ENCODE assay signal across 8 mouse cellular contexts in the genomic region with DNA sequence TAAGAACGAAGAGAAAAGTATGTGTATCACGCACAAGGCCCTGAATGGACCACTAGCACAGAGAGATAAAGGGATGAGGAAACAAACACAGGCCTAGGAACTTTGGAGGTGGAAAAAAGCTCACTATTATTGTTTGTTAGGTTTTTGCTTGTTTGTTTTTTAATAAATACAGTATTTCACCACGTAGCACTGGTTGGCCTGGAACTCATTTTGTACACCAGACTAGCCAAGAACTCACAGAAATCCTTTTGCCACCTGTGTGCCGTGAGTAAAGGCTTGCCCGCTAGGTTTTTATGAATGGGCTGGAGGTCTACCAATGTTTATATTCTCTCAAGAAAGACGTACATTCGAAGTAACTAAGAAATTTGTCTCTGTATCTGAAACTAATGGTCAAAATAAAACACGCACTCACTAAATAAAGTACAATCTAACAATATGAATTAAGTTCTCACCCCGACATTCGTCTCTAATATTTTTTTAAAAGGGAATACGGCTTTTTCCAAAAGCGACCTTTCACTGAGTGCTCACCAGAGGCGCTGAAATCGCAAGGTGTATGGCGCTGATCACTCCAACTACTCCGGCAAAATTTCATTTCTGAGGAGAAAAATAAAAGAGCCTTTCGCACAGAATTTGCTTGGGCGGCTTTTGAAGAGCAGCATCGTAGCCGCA. TPM values are rescaled to one million over a fixed set of nuclear protein-coding genes. Genes with fewer than 3 reads are reported as not detected.
DNase-seq lines count a peak whose midpoint lies in the region; ATAC-seq and TF ChIP-seq lines count a peak whose summit lies in the region.

No protein-coding gene starts in this region.

- no peaks in the 10 kb centered on the region for H3K9me3 ChIP-seq in lung, embryonic 14.5 days (ENCODE audit: low read depth, low read length)
- H3K9me3 ChIP-seq in embryonic facial prominence, embryonic 10.5 days = no peaks in the 10 kb centered on the region
- H3K9me3 ChIP-seq in intestine, embryonic 16.5 days (ENCODE audit: control insufficient read depth, low read length) = no peaks in the 10 kb centered on the region
- H3K9me3 ChIP-seq in neural tube, embryonic 15.5 days (replicated peaks) = no peaks in the 10 kb centered on the region

- peak overlapping the region; percentile 85 for H3K4me3 ChIP-seq in lung, embryonic 14.5 days (ENCODE audit: low read depth, low read length)
- H3K4me3 ChIP-seq in embryonic facial prominence, embryonic 10.5 days = peak overlapping the region; percentile 92
- peak overlapping the region; percentile 82 for H3K4me3 ChIP-seq in intestine, embryonic 16.5 days (ENCODE audit: low read length)
- peak overlapping the region; percentile 62 for H3K4me3 ChIP-seq in neural tube, embryonic 15.5 days (replicated peaks)

- peaks cover 21% of the 10 kb centered on the region for H3K36me3 ChIP-seq in lung, embryonic 14.5 days (ENCODE audit: insufficient read depth)
- peaks cover 57% of the 10 kb centered on the region for H3K36me3 ChIP-seq in embryonic facial prominence, embryonic 10.5 days (replicated peaks)
- 0 out of 2 replicates have a peak, but pooled peaks cover 6% of the 10 kb centered on the region for H3K36me3 ChIP-seq in intestine, embryonic 16.5 days (ENCODE audit: control insufficient read depth, insufficient read depth, low read length)
- H3K36me3 ChIP-seq in neural tube, embryonic 15.5 days = peaks cover 17% of the 10 kb centered on the region

- ATAC-seq in lung, embryonic 14.5 days (ENCODE audit: insufficient read depth) = no peak
- ATAC-seq in intestine, embryonic 16.5 days = no peak
- ATAC-seq in neural tube, embryonic 15.5 days (ENCODE audit: low FRiP score) = no peak

- TF ChIP-seq CTCF in lung, embryonic 14.5 days (IDR thresholded peaks at IDR 0.05; ENCODE audit: low read depth) = no peak

- peak; percentile 12 for DNase-seq in lung, embryonic 14.5 days
- no peak for DNase-seq in lung, adult 18-20 months
- DNase-seq in embryonic facial prominence, embryonic 10.5 days (ENCODE audit: low spot score) = no peak
- DNase-seq in ovary, adult 18-20 months (ENCODE audit: low spot score) = no peak
- DNase-seq in right cerebral cortex, postnatal 25 days = no peak
- DNase-seq in adrenal gland, postnatal 4 days (ENCODE audit: low spot score in 2 of 2) = no peak

- 7% methylated on average over 20 of the region's 20 CpGs for WGBS in lung, embryonic 14.5 days
- 13% methylated on average over 20 of the region's 20 CpGs for WGBS in embryonic facial prominence, embryonic 10.5 days
- 7% methylated on average over 20 of the region's 20 CpGs for WGBS in intestine, embryonic 16.5 days
- 12% methylated on average over 20 of the region's 20 CpGs for WGBS in neural tube, embryonic 15.5 days

- no peaks in the 10 kb centered on the region for H3K27me3 ChIP-seq in lung, embryonic 14.5 days (ENCODE audit: insufficient read depth, low read length)
- H3K27me3 ChIP-seq in embryonic facial prominence, embryonic 10.5 days (replicated peaks; ENCODE audit: low read depth, poor library complexity, severe bottlenecking) = no peaks in the 10 kb centered on the region
- H3K27me3 ChIP-seq in intestine, embryonic 16.5 days (replicated peaks; ENCODE audit: control insufficient read depth, insufficient read depth, low read length) = no peaks in the 10 kb centered on the region
- H3K27me3 ChIP-seq in neural tube, embryonic 15.5 days (replicated peaks) = no peaks in the 10 kb centered on the region

- peaks cover 2% of the 10 kb centered on the region; the same call in 1 of the 2 replicates for H3K4me1 ChIP-seq in lung, embryonic 14.5 days (ENCODE audit: insufficient read depth)
- H3K4me1 ChIP-seq in embryonic facial prominence, embryonic 10.5 days = peaks cover 23% of the 10 kb centered on the region
- peaks cover 12% of the 10 kb centered on the region for H3K4me1 ChIP-seq in intestine, embryonic 16.5 days (ENCODE audit: control insufficient read depth, insufficient read depth, low read length)
- peaks cover 39% of the 10 kb centered on the region for H3K4me1 ChIP-seq in neural tube, embryonic 15.5 days

- H3K9ac ChIP-seq in lung, embryonic 14.5 days = peak overlapping the region; percentile 93
- H3K9ac ChIP-seq in intestine, embryonic 16.5 days (ENCODE audit: low read depth, low read length) = peak overlapping the region; percentile 84
- peak overlapping the region; percentile 70 for H3K9ac ChIP-seq in neural tube, embryonic 15.5 days (replicated peaks)

- peak overlapping the region; percentile 86 for H3K4me2 ChIP-seq in lung, embryonic 14.5 days
- peak overlapping the region; percentile 83 for H3K4me2 ChIP-seq in intestine, embryonic 16.5 days (ENCODE audit: low read depth, low read length)
- peak overlapping the region; percentile 69 for H3K4me2 ChIP-seq in neural tube, embryonic 15.5 days

- peak overlapping the region; percentile 98 for H3K27ac ChIP-seq in lung, embryonic 14.5 days (ENCODE audit: low read depth)
- H3K27ac ChIP-seq in embryonic facial prominence, embryonic 10.5 days (replicated peaks) = peak overlapping the region; percentile 95
- H3K27ac ChIP-seq in intestine, embryonic 16.5 days (ENCODE audit: low read length) = peak overlapping the region; percentile 98
- H3K27ac ChIP-seq in neural tube, embryonic 15.5 days (replicated peaks) = peak overlapping the region; percentile 93

RNA-seq across cellular contexts. Expression of a gene that starts 0.6 kb away (rescaled TPM):
- 23.6 and 26.6 TPM in 2 replicates for polyA plus RNA-seq in lung, embryonic 14.5 days (2014; fragmentation: Nextera tagmentation; extraction: Ambion mirVana)
- 22.1 and 22.2 TPM in 2 replicates for polyA plus RNA-seq in embryonic facial prominence, embryonic 10.5 days (2016; fragmentation: Nextera tagmentation; extraction: Ambion mirVana)
- polyA plus RNA-seq in intestine, embryonic 16.5 days (2015; fragmentation: Nextera tagmentation; extraction: Ambion mirVana) = 14.2 and 14.4 TPM in 2 replicates
- 30.3 and 32.7 TPM in 2 replicates for polyA plus RNA-seq in neural tube, embryonic 15.5 days (2015; fragmentation: Nextera tagmentation; extraction: Ambion mirVana)
- 10 to 100 TPM; 28.6 TPM for total RNA-seq in adrenal gland, postnatal 4 days (2021)

RNA-seq across cellular contexts. Expression of a gene that starts 29.2 kb away (rescaled TPM):
- 99.6 and 107 TPM in 2 replicates for polyA plus RNA-seq in lung, embryonic 14.5 days (2014; fragmentation: Nextera tagmentation; extraction: Ambion mirVana)
- 146 and 152 TPM in 2 replicates for polyA plus RNA-seq in embryonic facial prominence, embryonic 10.5 days (2016; fragmentation: Nextera tagmentation; extraction: Ambion mirVana)
- 44.1 and 49.3 TPM in 2 replicates for polyA plus RNA-seq in intestine, embryonic 16.5 days (2015; fragmentation: Nextera tagmentation; extraction: Ambion mirVana)
- polyA plus RNA-seq in neural tube, embryonic 15.5 days (2015; fragmentation: Nextera tagmentation; extraction: Ambion mirVana) = 82.9 and 91.7 TPM in 2 replicates
- 10 to 100 TPM; 60.4 to 65.1 TPM for total RNA-seq in adrenal gland, postnatal 4 days (2021)

RNA-seq across cellular contexts. Expression of a gene that starts 32.0 kb away (rescaled TPM):
- polyA plus RNA-seq in lung, embryonic 14.5 days (2014; fragmentation: Nextera tagmentation; extraction: Ambion mirVana) = 30.2 and 34.0 TPM in 2 replicates
- 24.8 and 25.4 TPM in 2 replicates for polyA plus RNA-seq in embryonic facial prominence, embryonic 10.5 days (2016; fragmentation: Nextera tagmentation; extraction: Ambion mirVana)
- polyA plus RNA-seq in intestine, embryonic 16.5 days (2015; fragmentation: Nextera tagmentation; extraction: Ambion mirVana) = 9.7 TPM in 2 replicates
- polyA plus RNA-seq in neural tube, embryonic 15.5 days (2015; fragmentation: Nextera tagmentation; extraction: Ambion mirVana) = 12.1 and 13.6 TPM in 2 replicates
- total RNA-seq in adrenal gland, postnatal 4 days (2021) = 10 to 100 TPM; 39.4 to 41.6 TPM
